Mouse (Mus musculus) heart, adult 11 months (tissue): ENCODE results near the gene Sec14l1.

Experiments used
- DNase-seq: peaks from one replicate; pipeline ENCODE4 v3.0.0; 2022

Gene Sec14l1

DNA sequence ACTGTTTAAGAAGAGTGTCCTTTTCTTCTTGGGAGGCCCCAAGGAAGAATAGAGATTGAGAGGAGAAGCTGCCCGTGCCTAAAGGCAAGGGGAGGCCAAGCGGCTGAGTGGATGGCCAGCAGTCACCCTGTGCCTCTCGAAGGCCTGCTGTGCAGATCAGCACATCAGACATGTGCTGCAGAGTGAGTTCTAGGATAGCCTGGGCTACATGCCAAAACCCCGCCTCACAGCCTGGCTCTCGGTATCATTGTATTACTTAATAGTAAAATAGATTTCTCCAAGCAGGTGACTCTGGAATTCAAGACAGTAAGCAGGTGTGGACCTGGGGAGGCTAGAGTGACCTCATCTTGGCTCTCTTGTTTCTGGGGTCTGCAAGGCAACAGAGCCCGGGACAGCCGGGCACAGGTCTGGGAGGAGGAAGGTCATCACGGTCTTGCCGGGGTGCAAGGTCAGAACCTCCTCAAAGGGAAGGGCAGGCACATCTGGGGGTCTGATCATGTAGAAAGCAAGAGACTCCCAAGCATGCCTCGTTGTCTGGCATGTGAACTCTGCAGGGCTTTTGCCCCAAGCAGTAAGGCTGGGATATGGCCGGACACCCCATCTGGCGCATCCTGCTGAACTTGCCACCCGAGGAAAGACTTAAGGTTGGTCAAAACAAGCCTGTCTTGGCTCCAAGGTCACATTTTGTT, 44.4 kb downstream of the Sec14l1 start:
- DNase-seq, result peak; percentile 92

DNA sequence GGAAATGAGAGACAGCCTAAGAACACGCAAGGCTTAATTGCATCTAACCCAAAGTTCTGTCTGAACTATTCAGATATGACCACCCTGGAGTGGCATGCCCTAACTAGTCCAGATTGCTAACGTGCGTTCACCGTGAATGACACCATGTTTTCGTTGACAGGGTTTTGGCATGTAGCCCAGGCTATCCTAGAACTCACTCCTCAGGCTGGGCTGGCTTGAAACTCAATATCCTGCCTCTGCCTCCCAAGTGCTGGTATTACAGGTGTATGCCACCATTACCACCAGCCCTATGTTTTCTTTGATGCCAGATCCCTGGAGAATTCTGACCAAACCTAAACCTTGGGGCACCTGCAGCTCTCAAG, 45.0 kb downstream of the Sec14l1 start:
- DNase-seq, result peak; percentile 95

DNA sequence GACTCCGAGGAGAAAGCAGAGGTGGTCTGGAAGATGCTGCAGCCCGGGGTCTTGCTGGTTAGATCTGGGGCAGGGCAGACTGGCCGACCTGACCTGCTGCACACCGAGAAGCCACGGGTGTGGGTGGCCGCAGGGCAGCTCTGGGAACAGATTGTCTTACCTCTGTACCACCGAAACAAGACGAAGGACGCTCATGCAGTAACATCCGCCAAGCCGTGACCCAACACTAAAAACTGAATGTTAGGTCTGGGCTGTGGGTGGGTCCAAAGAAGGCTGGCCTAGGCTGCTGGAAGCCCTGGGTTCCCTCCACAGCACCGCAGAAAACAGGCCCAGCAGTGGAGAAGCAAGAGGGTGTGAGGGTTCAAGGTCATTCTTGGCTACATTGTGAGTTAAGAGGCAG, 45.8 kb downstream of the Sec14l1 start:
- no peak for DNase-seq

DNA sequence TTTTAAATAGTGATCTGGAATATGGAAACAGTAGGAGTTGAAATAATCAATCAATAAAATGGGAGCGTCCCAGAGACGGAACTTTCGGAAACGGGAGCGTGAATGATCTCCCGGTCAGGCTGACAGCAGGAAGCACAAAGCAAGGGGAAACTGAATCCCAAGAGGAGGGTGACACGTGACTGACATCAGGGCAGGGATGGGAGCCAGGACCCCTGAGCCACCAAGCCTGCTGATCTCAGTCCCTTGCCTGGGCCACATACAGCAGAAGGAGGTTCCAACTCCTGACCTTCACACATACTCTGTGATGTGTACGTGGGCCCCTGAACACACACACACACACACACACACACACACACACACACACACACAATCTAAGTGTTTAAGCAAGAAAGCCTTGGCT, 46.6 kb downstream of the Sec14l1 start:
- peak; percentile 92 for DNase-seq

DNA sequence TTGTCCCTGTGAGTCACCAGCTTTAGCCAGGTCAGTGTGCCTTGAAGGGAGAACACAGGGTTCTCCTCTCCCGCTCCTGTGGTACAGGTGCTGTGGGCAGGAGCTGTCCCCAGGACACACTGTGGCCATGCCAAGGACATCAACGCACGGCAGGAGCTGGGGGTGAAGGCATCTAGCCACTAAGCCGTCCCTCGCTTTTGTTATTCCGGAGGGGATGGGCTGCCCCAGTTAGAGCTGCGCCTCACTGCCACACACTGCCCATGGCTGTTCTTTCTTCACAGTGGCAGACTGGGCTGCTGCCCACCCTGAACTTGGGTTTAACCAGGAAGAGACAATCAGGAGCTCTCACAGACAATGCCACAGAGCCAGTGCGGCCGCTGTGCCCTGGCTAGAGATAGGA, 48.1 kb downstream of the Sec14l1 start:
- DNase-seq, result no peak

- DNase-seq, result no peak
Observed at GRCm38 (mm10) chr11:117163771-117164170, 48.8 kb downstream of the Sec14l1 start.

GRCm38 (mm10) chr11:117168278-117169087, 53.5 kb downstream of the Sec14l1 start:
- DNase-seq, result peak; percentile 96

DNA sequence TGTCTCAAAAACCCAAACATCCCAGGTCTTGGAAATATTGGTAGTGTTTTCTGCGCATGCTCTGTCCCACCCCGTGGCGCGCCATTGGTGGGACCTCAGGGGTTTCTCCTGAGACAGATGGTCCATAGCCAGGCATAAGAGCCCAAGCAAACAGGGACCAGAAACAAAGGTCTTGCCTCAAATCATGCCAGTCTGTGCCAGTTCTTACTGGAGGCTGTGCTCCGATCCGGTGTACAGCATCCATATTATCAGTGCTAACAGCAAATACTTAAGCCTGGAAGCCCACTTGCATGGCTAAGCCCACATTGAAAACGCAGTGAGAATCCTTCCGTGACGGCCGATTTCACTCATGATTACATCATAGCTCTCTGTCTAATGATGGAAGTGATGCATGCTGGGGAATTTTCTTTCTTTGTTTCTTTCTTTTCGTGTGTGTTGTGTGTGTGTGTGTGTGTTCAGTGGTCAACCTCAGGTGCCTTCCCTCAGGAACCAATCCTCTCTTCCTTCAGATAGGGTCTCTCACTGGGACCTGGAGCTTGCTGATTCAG, 54.2 kb downstream of the Sec14l1 start:
- DNase-seq, result no peak

DNA sequence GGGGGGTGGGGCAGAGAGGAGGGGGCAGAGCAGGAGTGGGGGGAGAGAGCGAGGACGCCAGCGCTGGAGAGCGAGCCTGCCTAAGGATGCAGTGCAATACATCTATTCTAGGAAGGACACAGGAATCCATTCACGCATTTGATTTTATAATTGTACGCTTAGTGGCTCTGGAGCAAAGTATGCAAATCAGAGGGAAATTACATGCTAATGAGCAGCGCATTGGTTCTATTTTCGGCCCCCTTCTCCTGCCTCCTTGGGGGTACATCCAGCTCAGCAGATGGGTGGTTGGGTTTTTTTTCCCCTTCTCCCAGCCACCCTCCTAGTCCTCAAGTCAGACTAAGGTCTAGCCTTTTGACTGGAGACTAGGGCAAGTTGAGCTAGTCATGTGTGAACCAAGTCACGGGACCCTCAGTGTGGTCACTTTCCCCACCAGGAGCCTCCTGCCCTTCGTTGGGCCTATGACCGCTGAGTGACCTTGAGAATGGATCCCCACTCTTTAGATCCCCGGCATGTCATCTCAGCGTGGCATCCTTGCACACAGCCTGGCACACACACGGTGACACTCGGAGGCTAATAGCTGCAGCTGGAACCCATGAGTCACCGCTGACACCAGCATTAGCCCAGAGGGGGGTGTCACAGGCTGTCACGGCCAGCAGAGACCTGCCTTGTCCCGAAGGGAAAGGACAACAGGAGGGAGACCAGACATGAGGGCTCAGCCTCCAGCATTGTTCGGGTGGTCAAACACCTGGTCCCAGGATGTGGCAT, 55.0 kb downstream of the Sec14l1 start:
- DNase-seq, result no peak

GRCm38 (mm10) chr11:117174098-117174892, 59.3 kb downstream of the Sec14l1 start:
- no peak for DNase-seq

DNA sequence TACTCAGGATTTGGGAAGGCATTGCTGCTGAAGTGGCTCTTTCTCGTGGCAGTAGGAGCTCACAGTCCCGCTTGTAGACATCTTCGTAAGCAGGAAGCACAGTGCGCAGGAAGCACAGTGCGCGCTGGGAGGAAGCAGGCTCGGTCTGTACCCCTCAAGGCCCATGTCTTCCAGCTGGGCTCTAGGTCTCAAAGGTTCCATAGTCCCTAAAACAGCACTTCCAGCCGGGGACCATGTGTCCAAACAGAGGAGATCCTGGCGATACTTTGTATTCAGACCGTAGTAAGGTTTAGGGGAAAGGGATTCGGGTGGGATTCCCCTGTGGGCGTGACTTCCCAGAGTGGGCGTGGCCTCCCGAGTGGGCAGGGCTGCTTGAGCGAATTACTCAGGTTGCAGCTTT, 60.0 kb downstream of the Sec14l1 start:
- peak; percentile 94 for DNase-seq

GRCm38 (mm10) chr11:117175472-117175871, 60.5 kb downstream of the Sec14l1 start:
- no peak for DNase-seq

GRCm38 (mm10) chr11:117176304-117176703, 61.3 kb downstream of the Sec14l1 start:
- no peak for DNase-seq

- DNase-seq, result no peak
Observed at GRCm38 (mm10) chr11:117176900-117177299, 61.9 kb downstream of the Sec14l1 start.

DNA sequence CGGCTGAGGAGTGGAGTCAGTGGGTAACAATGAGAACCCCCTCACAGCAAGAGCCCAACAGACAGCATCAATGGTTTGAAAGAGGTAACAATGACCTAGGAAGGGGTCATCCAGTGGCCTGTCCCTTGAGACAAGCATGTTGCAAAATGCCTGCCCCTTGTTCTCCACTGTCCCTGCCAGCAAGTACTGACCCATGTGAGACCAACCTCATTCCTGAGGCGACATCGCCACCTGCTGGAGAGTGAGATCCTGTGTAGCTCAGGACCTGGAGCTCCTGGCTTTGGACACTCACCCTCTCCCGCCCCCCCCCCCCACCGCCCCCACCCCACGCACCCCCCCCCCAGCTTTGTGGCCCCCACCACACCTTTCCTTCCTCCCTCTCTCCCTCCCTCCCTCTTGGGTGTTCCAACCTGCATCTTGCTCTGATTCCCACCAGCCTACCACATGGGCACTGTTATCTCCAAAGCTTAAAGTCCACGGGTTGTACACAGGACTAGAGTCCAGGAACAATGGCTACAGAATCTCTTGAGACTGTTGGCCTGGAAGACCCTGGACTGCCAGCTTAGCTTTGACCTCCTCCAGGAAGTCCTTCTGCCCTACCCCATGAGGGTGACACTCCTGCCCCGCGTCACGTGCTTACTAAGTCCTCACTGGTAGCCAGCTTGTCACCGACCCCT, 62.5 kb downstream of the Sec14l1 start:
- DNase-seq, result peak; percentile 98

- no peak for DNase-seq
Observed at GRCm38 (mm10) chr11:117179902-117180301, 64.9 kb downstream of the Sec14l1 start.

GRCm38 (mm10) chr11:117182808-117183207, 67.8 kb downstream of the Sec14l1 start:
- DNase-seq, result no peak

DNA sequence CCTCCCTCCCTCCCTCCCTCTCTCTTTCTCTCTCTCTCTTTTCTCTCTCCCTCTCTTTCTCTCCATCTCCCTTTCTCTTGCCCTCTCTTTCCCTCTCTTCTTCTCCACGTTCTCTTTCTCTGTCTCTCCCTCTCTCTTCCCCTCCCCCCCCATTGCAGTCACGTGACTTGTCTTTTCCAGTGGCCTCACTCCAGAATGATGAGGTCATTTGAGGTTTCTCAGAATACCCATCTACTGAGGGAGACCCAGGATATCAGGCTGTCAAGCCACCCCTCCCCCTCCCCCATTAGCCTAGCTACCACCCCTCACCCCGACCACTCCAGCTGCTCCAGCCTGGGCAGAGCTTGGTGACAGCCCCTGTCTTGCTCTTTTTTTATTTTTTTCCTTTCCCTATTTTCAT, 68.3 kb downstream of the Sec14l1 start:
- no peak for DNase-seq

GRCm38 (mm10) chr11:117183841-117184240, 68.9 kb downstream of the Sec14l1 start:
- DNase-seq, result no peak

- no peak for DNase-seq
Observed at GRCm38 (mm10) chr11:117185076-117185933, 70.3 kb downstream of the Sec14l1 start.

DNA sequence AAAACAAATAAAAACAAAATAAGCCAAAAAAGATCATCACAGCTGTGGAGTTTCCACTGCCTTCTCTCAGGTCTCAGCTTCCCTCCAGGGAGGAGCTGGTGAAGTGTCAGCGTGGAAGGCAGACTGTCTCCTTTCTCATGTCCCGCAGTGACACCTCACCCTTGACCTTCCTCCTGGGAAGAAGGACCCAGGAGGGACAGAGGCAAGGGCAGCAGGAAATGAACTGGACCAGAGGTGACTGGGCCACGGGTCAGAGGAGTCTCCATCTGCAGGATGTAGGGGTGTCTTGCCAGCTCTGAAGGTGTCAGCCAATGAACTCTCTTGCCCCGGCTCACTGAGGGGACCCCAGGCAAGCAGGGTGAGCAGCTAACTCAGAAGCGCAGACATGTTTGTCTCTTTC, 76.6 kb downstream of the Sec14l1 start:
- DNase-seq, result peak; percentile 91
